Mouse (Mus musculus) colon, adult 2 months (tissue): ENCODE results near the gene Gm8897. TPM values are rescaled to one million over a fixed set of nuclear protein-coding genes. Genes with fewer than 3 reads are reported as not detected.

Source experiments
- polyA plus RNA-seq: library from polyadenylated mRNA; depleted of rRNA; stranded (reverse); fragments of >200 nt; gene quantifications from 2 replicates; pipeline ENCODE4 v1.2.3, GENCODE M21; 2012; rRNA removed

Gene Gm8897
- polyA plus RNA-seq = not detected in 2 replicates

GRCm38 (mm10) chr5:11416118-11416517 is at the start of gene Gm8897:
Gene Gm8897 (plus strand): TSS chr5:11416418.

Other genes starting within 250 kb of the Gm8897 start
- gene Gm5861, start 233.3 kb upstream of the Gm8897 start, polyA plus RNA-seq = not detected in 2 replicates
- not detected in 2 replicates for gene Gm8890, start 160.4 kb upstream of the Gm8897 start, polyA plus RNA-seq
- gene Speer1, start 74.9 kb upstream of the Gm8897 start, polyA plus RNA-seq = not detected in 2 replicates
- gene Gm8906, start 86.3 kb downstream of the Gm8897 start, polyA plus RNA-seq = not detected in 2 replicates
- not detected in 2 replicates for gene Gm6460, start 178.5 kb downstream of the Gm8897 start, polyA plus RNA-seq